Mouse (Mus musculus) cortical plate, adult 2 months (tissue): Measurements from ENCODE around the gene Gm14214.

Experiments
- CTCF ChIP-seq: fragments of 200-500 bp; IDR thresholded peaks from 2 replicates; pipeline ENCODE4 v1.5.1; 2011; ENCODE audit warnings: mild to moderate bottlenecking, control low read depth, low read length; ENCODE audit not compliant: insufficient read depth; ENCODE audit errors: extremely low read depth
- POLR2A ChIP-seq: fragments of 200-500 bp; IDR thresholded peaks from 2 replicates; pipeline ENCODE4 v1.6.1; 2011; ENCODE audit warnings: mild to moderate bottlenecking, low read length, control low read depth; ENCODE audit not compliant: insufficient read depth; ENCODE audit errors: extremely low read depth

DNA sequence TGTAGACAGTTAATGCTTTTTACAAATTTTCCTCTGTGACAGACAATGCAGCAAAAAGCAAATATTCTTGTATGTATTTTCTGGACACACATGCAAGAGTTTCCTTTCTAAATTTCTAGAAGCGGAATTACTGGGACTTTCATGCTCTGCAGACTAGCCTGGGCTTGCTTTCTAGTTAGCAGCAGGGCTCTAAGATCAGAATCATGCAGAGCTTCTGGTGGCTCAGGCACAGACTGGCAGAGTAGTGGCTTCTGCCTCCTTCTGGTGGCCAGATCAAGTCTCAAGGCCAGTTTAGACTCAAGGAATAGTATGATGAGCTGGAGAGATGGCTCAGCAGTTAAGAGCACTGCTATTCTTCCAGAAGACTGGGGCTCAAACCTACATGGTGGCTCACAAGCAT lies 11.4 kb downstream of the Gm14214 start:
- TF ChIP-seq POLR2A (no peak), CTCF (no peak)
